ENCODE assay signal across 14 mouse cellular contexts in the genomic region with DNA sequence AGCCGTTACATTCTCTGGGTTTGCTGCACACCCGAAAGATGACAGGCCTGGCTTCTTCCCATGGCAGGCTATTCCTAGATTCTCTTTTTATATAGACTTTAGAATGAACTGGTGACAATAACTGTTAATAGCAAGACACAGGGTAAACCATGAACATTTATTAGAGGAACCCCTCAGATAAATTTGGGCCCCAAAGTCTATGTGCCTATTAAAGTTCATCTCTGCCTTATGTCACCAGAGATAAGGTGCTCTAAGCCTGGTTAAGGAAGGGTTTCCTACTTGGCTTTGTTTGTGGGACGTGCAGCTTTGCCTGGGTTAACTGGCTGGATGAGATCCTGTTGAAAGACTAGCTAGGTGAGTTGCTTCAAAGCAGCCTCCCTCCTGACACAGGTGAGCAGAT.
A peak's percentile ranks its signal among the peaks of the same experiment; 100 is the strongest.
DNase-seq lines count a peak whose midpoint lies in the region; ATAC-seq and TF ChIP-seq lines count a peak whose summit lies in the region.
"Had no signal": no experiment of that assay in that cellular context is flagged by ENCODE, and none has a peak within 500 bp of the region (broad histone marks: within the 10 kb centered on the region; RNA-seq: fewer than 3 reads in every experiment).

No protein-coding gene starts in this region.

- no peaks in the 10 kb centered on the region for H3K27me3 ChIP-seq in kidney, embryonic 16.5 days (ENCODE audit: insufficient read depth, low read length)
- no peaks in the 10 kb centered on the region for H3K27me3 ChIP-seq in kidney, adult 2 months (replicated peaks; ENCODE audit: control insufficient read depth, insufficient read depth, low read length)
- H3K27me3 ChIP-seq in neural tube, embryonic 12.5 days (replicated peaks): no peaks in the 10 kb centered on the region
- H3K27me3 ChIP-seq in thymus, adult 2 months (ENCODE audit: control insufficient read depth, insufficient read depth, low read length): no peaks in the 10 kb centered on the region
- H3K27me3 ChIP-seq in hindbrain, embryonic 14.5 days (ENCODE audit: control insufficient read depth, insufficient read depth, low read length): no peaks in the 10 kb centered on the region
- H3K27me3 ChIP-seq: CH12.LX had no signal

- DNase-seq in kidney, adult 2 months: no peak
- peak; percentile 52 for DNase-seq in c-Kit-positive CD71-positive TER-119-positive erythroid progenitor cells, embryonic 14.5 days (ENCODE audit: low spot score)
- peak; percentile 82 for DNase-seq in fat pad, adult 2 months (ENCODE audit: extremely low read depth, low read depth, low spot score)
- DNase-seq in thymus, adult 2 months: no peak
- DNase-seq in hindbrain, embryonic 14.5 days (ENCODE audit: low spot score): no peak
- DNase-seq: cerebellum, postnatal 14 days; kidney, postnatal 36 days; lung, postnatal 4 days; thymus, postnatal 36 days had no signal

- H3K27ac ChIP-seq in kidney, embryonic 16.5 days (ENCODE audit: low read length): peak overlapping the region; percentile 74
- no peak overlapping the region; the same call in 1 of the 2 replicates for H3K27ac ChIP-seq in kidney, adult 2 months (ENCODE audit: insufficient read depth, low read depth, low read length)
- H3K27ac ChIP-seq in neural tube, embryonic 12.5 days: peak overlapping the region; percentile 4; the same call in 1 of the 2 replicates
- H3K27ac ChIP-seq in thymus, adult 2 months (ENCODE audit: control insufficient read depth, insufficient read depth, low read length): no peak overlapping the region
- no peak overlapping the region for H3K27ac ChIP-seq in hindbrain, embryonic 14.5 days
- H3K27ac ChIP-seq: hindbrain, embryonic 10.5 days had no signal

- H3K9ac ChIP-seq in kidney, embryonic 16.5 days (replicated peaks; ENCODE audit: low read length): 0 out of 2 replicates have a peak overlapping the region, but pooled peaks have one; percentile 18
- H3K9ac ChIP-seq in neural tube, embryonic 12.5 days: no peak overlapping the region
- H3K9ac ChIP-seq in hindbrain, embryonic 14.5 days: no peak overlapping the region

- ATAC-seq in kidney, embryonic 16.5 days (ENCODE audit: low FRiP score, low TSS enrichment): no peak
- ATAC-seq in neural tube, embryonic 12.5 days (ENCODE audit: low FRiP score, low read depth): no peak
- ATAC-seq in hindbrain, embryonic 14.5 days (ENCODE audit: low FRiP score): no peak
- no peak for ATAC-seq in cerebellum, adult (ENCODE audit: insufficient number of reproducible peaks, low FRiP score, low TSS enrichment)

- no peak for TF ChIP-seq CTCF in kidney, adult 2 months (conservative IDR thresholded peaks at IDR 0.05; ENCODE audit: insufficient read depth, insufficient read length, low read depth, low read length)
- no peak for TF ChIP-seq CTCF in thymus, adult 2 months (IDR thresholded peaks at IDR 0.05; ENCODE audit: borderline replicate concordance, control insufficient read depth, extremely low read depth, insufficient read depth, low read length, poor library complexity)

- H3K4me2 ChIP-seq in kidney, embryonic 16.5 days (replicated peaks; ENCODE audit: low read depth, low read length): no peak overlapping the region
- H3K4me2 ChIP-seq in neural tube, embryonic 12.5 days (replicated peaks): no peak overlapping the region; the same call in 1 of the 2 replicates
- no peak overlapping the region for H3K4me2 ChIP-seq in hindbrain, embryonic 14.5 days (replicated peaks)

- H3K36me3 ChIP-seq in kidney, embryonic 16.5 days (ENCODE audit: insufficient read depth, low read length): 0 out of 2 replicates have a peak, but pooled peaks cover 10% of the 10 kb centered on the region
- H3K36me3 ChIP-seq in kidney, adult 2 months (ENCODE audit: control insufficient read depth, insufficient read depth, low read length): no peaks in the 10 kb centered on the region
- peaks cover 16% of the 10 kb centered on the region for H3K36me3 ChIP-seq in neural tube, embryonic 12.5 days
- H3K36me3 ChIP-seq in thymus, adult 2 months (ENCODE audit: control insufficient read depth, insufficient read depth, low read length): 0 out of 2 replicates have a peak, but pooled peaks cover 3% of the 10 kb centered on the region
- H3K36me3 ChIP-seq in hindbrain, embryonic 14.5 days (replicated peaks; ENCODE audit: control insufficient read depth, insufficient read depth): peaks cover 29% of the 10 kb centered on the region

- peaks cover 63% of the 10 kb centered on the region for H3K4me1 ChIP-seq in kidney, embryonic 16.5 days (ENCODE audit: insufficient read depth, low read length)
- H3K4me1 ChIP-seq in kidney, adult 2 months (ENCODE audit: control insufficient read depth, insufficient read depth, low read length): peaks cover 39% of the 10 kb centered on the region
- peaks cover 43% of the 10 kb centered on the region for H3K4me1 ChIP-seq in neural tube, embryonic 12.5 days
- H3K4me1 ChIP-seq in thymus, adult 2 months (replicated peaks; ENCODE audit: control insufficient read depth, insufficient read depth, low read length): peaks cover 26% of the 10 kb centered on the region
- H3K4me1 ChIP-seq in hindbrain, embryonic 14.5 days (replicated peaks; ENCODE audit: control insufficient read depth, insufficient read depth, low read length): no peaks in the 10 kb centered on the region; the same call in 1 of the 2 replicates

- no peaks in the 10 kb centered on the region for H3K9me3 ChIP-seq in kidney, embryonic 16.5 days (ENCODE audit: low read length)
- no peaks in the 10 kb centered on the region for H3K9me3 ChIP-seq in neural tube, embryonic 12.5 days
- no peaks in the 10 kb centered on the region for H3K9me3 ChIP-seq in hindbrain, embryonic 14.5 days (ENCODE audit: control insufficient read depth, low read length)
- H3K9me3 ChIP-seq: hindbrain, embryonic 10.5 days had no signal

- no peak overlapping the region for H3K4me3 ChIP-seq in kidney, embryonic 16.5 days (ENCODE audit: low read length)
- no peak overlapping the region for H3K4me3 ChIP-seq in kidney, adult 2 months (ENCODE audit: insufficient read depth, low read depth, low read length)
- no peak overlapping the region for H3K4me3 ChIP-seq in neural tube, embryonic 12.5 days
- H3K4me3 ChIP-seq in thymus, adult 2 months (ENCODE audit: control insufficient read depth, insufficient read depth, low read length): no peak overlapping the region
- no peak overlapping the region for H3K4me3 ChIP-seq in hindbrain, embryonic 14.5 days (replicated peaks; ENCODE audit: low read length)
- H3K4me3 ChIP-seq: hindbrain, embryonic 10.5 days had no signal

- 47% methylated on average over 3 of the region's 3 CpGs for WGBS in kidney, embryonic 16.5 days
- 77% methylated on average over 3 of the region's 3 CpGs for WGBS in kidney, adult 2 months
- 55% methylated on average over 3 of the region's 3 CpGs for WGBS in neural tube, embryonic 12.5 days
- 97% methylated on average over 3 of the region's 3 CpGs for WGBS in thymus, adult 2 months
- WGBS in hindbrain, embryonic 14.5 days: 79% methylated on average over 3 of the region's 3 CpGs

- no peak for TF ChIP-seq POLR2A in kidney, adult 2 months (IDR thresholded peaks at IDR 0.05; ENCODE audit: low read depth, low read length)
- TF ChIP-seq POLR2A in thymus, adult 2 months (IDR thresholded peaks at IDR 0.05; ENCODE audit: control insufficient read depth, extremely low read depth, insufficient read depth, low read length, poor library complexity): no peak

Comparison
In these comparisons a context has a peak if more than half of its experiments do, and no peak if none do; other contexts are left out.
1. H3K27ac ChIP-seq: peak in kidney, embryonic 16.5 days (single experiment) and neural tube, embryonic 12.5 days (single experiment); none in kidney, adult 2 months (single experiment), thymus, adult 2 months (single experiment) and hindbrain, embryonic 14.5 days (single experiment).
2. DNase-seq: peak in c-Kit-positive CD71-positive TER-119-positive erythroid progenitor cells, embryonic 14.5 days (single experiment) and fat pad, adult 2 months (single experiment); none in kidney, adult 2 months (single experiment), thymus, adult 2 months (single experiment) and hindbrain, embryonic 14.5 days (single experiment).